Mouse (Mus musculus) thymus, adult 2 months (tissue): ENCODE data around the gene Osbpl3. TPM values are rescaled to one million over a fixed set of nuclear protein-coding genes. Genes with fewer than 3 reads are reported as not detected.

Source experiments
- DNase-seq: peaks from one replicate; pipeline ENCODE4 v3.0.0; 2021
- H3K27ac ChIP-seq: fragments of 200-500 bp; 2 replicates; pipeline ENCODE4 v1.5.1; 2012; ENCODE audit warnings: low read length, control low read depth; ENCODE audit not compliant: control insufficient read depth, insufficient read depth
- H3K27me3 ChIP-seq: fragments of 200-500 bp; 2 replicates; pipeline ENCODE4 v1.6.1; 2012; ENCODE audit warnings: mild to moderate bottlenecking, low read length, moderate library complexity, mixed read lengths; ENCODE audit not compliant: control insufficient read depth, insufficient read depth
- H3K36me3 ChIP-seq: fragments of 200-500 bp; 2 replicates; pipeline ENCODE4 v1.6.1; 2012; ENCODE audit warnings: mild to moderate bottlenecking, low read length, moderate library complexity; ENCODE audit not compliant: control insufficient read depth, insufficient read depth
- H3K4me1 ChIP-seq: fragments of 200-500 bp; replicated peaks from 2 replicates; pipeline ENCODE4 v1.6.1; 2012; ENCODE audit warnings: low read length; ENCODE audit not compliant: control insufficient read depth, insufficient read depth
- H3K4me3 ChIP-seq: fragments of 200-500 bp; 2 replicates; pipeline ENCODE4 v1.5.1; 2012; ENCODE audit warnings: mild to moderate bottlenecking, low read length, control low read depth, moderate library complexity; ENCODE audit not compliant: control insufficient read depth, insufficient read depth
- CTCF ChIP-seq: fragments of 200-500 bp; IDR thresholded peaks from 2 replicates; pipeline ENCODE4 v1.5.1; 2012; ENCODE audit warnings: mild to moderate bottlenecking, control low read depth, low read length, moderate library complexity, borderline replicate concordance; ENCODE audit not compliant: control insufficient read depth, poor library complexity, insufficient read depth; ENCODE audit errors: extremely low read depth
- POLR2A ChIP-seq: fragments of 200-500 bp; IDR thresholded peaks from 2 replicates; pipeline ENCODE4 v1.6.1; 2012; ENCODE audit warnings: mild to moderate bottlenecking, low read length, control low read depth, moderate library complexity; ENCODE audit not compliant: control insufficient read depth, poor library complexity, insufficient read depth; ENCODE audit errors: extremely low read depth
- WGBS: fragments of 180-500 bp; shearing (Covaris S2); methylation state at CpG from one replicate; pipeline ENCODE4 v1.1.7; 2018; 5-methylcytosine and 5-hydroxymethylcytosine counted together
- polyA plus RNA-seq: library from polyadenylated mRNA; depleted of rRNA; stranded (reverse); fragments of >200 nt; gene quantifications from 2 replicates; pipeline ENCODE4 v1.2.3, GENCODE M21; 2012

Gene Osbpl3
- polyA plus RNA-seq, 1 experiment: 6.7 TPM

GRCm38 (mm10) chr6:50437815-50438214 is 18.2 kb downstream of the Osbpl3 start:
- DNase-seq: no peak
- H3K4me3 ChIP-seq: no peak overlapping the region
- peaks cover 3% of the 10 kb centered on the region; the same call in 1 of the 2 replicates for H3K4me1 ChIP-seq
- TF ChIP-seq CTCF (no peak), POLR2A (no peak)
- H3K27me3 ChIP-seq: no peaks in the 10 kb centered on the region
- WGBS: 98% methylated on average over 2 of the region's 2 CpGs
- H3K27ac ChIP-seq: no peak overlapping the region
- H3K36me3 ChIP-seq: no peaks in the 10 kb centered on the region

GRCm38 (mm10) chr6:50436661-50437060 is 19.3 kb downstream of the Osbpl3 start:
- DNase-seq: no peak
- Histone ChIP-seq H3K4me1 (peaks cover 3% of the 10 kb centered on the region; the same call in 1 of the 2 replicates), H3K27me3 (no peaks in the 10 kb centered on the region), H3K27ac (no peak overlapping the region), H3K4me3 (no peak overlapping the region), H3K36me3 (no peaks in the 10 kb centered on the region)
- TF ChIP-seq CTCF (no peak), POLR2A (no peak)
- WGBS: 85% methylated on average over 2 of the region's 2 CpGs

- Histone ChIP-seq H3K4me3 (no peak overlapping the region), H3K27ac (no peak overlapping the region), H3K36me3 (no peaks in the 10 kb centered on the region), H3K27me3 (no peaks in the 10 kb centered on the region), H3K4me1 (no peaks in the 10 kb centered on the region)
- TF ChIP-seq CTCF (no peak), POLR2A (no peak)
- WGBS: 94% methylated on average over 5 of the region's 5 CpGs
- no peak for DNase-seq
These were observed 23.5 kb downstream of the Osbpl3 start for GRCm38 (mm10) chr6:50432491-50432890.

GRCm38 (mm10) chr6:50429299-50429698 is 26.7 kb downstream of the Osbpl3 start:
- 81% methylated on average over 7 of the region's 7 CpGs for WGBS
- H3K4me3 ChIP-seq: no peak overlapping the region
- TF ChIP-seq POLR2A: no peak
- no peak for TF ChIP-seq CTCF

GRCm38 (mm10) chr6:50427051-50427732 is 28.8 kb downstream of the Osbpl3 start:
- Histone ChIP-seq H3K4me1 (no peaks in the 10 kb centered on the region), H3K4me3 (no peak overlapping the region), H3K27ac (no peak overlapping the region), H3K36me3 (no peaks in the 10 kb centered on the region), H3K27me3 (no peaks in the 10 kb centered on the region)
- no peak for TF ChIP-seq CTCF
- no peak for TF ChIP-seq POLR2A
- 96% methylated on average over 11 of the region's 11 CpGs for WGBS
- DNase-seq: no peak

More at GRCm38 (mm10) chr6:50429299-50429698, 26.7 kb downstream of the Osbpl3 start:
- no peaks in the 10 kb centered on the region for H3K27me3 ChIP-seq
- H3K4me1 ChIP-seq: no peaks in the 10 kb centered on the region
- no peak for DNase-seq
- H3K27ac ChIP-seq: no peak overlapping the region
- no peaks in the 10 kb centered on the region for H3K36me3 ChIP-seq

- Histone ChIP-seq H3K36me3 (no peaks in the 10 kb centered on the region), H3K27ac (no peak overlapping the region), H3K4me3 (no peak overlapping the region), H3K27me3 (no peaks in the 10 kb centered on the region), H3K4me1 (no peaks in the 10 kb centered on the region)
- TF ChIP-seq CTCF (no peak), POLR2A (no peak)
- no peak for DNase-seq
- 97% methylated on average over 4 of the region's 4 CpGs for WGBS
These were observed 29.4 kb downstream of the Osbpl3 start for GRCm38 (mm10) chr6:50426571-50426970.
